Mouse (Mus musculus): Measurements from ENCODE around the gene Megf11. TPM values are rescaled to one million over a fixed set of nuclear protein-coding genes. Genes with fewer than 3 reads are reported as not detected.

The Megf11 gene
- polyA plus RNA-seq, 1 experiment = not detected

DNA sequence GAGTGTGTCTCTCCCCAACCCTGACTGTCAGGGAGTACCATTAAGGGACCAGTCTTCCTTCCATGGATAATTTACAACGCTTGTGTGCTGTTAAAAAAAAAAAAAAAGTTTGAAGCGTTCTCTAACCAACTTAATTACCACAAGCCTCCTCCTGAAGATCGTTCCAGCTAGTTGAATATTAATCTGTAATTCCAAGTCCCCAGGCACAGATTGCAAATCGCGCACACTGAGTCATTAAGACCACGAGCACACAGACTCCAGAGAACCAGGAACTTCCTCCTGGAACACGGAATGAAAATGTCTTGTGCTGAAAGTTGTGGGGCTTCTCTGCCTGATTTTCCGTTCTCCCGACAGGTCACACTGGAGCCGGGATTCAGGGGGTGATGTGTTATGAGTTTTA, 234.0 kb downstream of the Megf11 start:
- Histone ChIP-seq H3K36me3 (replicated peaks; ENCODE audit: low read length) (no peaks in the 10 kb centered on the region), H3K9me3 (no peaks in the 10 kb centered on the region), H3K4me1 (no peaks in the 10 kb centered on the region), H3K27me3 (replicated peaks) (peaks cover 59% of the 10 kb centered on the region), H3K4me3 (replicated peaks) (no peak overlapping the region)
- no peak for TF ChIP-seq GATA1 (IDR thresholded peaks at IDR 0.05; ENCODE audit: borderline replicate concordance, low read length)
- TF ChIP-seq FLI1 (IDR thresholded peaks at IDR 0.05; ENCODE audit: low read length) = no peak

DNA sequence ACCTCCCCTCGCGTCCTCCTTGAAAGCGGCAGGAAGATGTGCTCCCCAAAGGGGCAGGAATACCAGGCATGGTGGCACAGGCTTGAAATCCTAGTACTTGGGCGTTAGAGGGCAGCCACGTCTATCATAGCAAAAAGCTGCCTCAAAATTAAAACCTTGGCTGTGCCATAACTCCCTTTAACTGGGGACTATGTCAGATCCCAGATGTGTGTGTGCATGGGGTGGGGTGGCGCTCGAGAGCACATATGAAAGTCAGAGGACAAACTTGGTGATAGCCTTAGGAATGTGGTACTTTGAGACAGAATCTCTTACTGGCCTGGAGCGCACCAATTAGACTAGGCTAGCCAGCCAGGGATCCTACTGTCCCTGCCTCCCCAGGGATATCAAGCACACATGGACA, 235.2 kb downstream of the Megf11 start:
- TF ChIP-seq GATA1 (IDR thresholded peaks at IDR 0.05; ENCODE audit: borderline replicate concordance, low read length) (no peak), FLI1 (IDR thresholded peaks at IDR 0.05; ENCODE audit: low read length) (no peak)
- H3K4me1 ChIP-seq = no peaks in the 10 kb centered on the region
- no peaks in the 10 kb centered on the region for H3K36me3 ChIP-seq (replicated peaks; ENCODE audit: low read length)
- H3K4me3 ChIP-seq (replicated peaks) = no peak overlapping the region
- H3K27me3 ChIP-seq (replicated peaks) = peaks cover 52% of the 10 kb centered on the region
- H3K9me3 ChIP-seq = no peaks in the 10 kb centered on the region

DNA sequence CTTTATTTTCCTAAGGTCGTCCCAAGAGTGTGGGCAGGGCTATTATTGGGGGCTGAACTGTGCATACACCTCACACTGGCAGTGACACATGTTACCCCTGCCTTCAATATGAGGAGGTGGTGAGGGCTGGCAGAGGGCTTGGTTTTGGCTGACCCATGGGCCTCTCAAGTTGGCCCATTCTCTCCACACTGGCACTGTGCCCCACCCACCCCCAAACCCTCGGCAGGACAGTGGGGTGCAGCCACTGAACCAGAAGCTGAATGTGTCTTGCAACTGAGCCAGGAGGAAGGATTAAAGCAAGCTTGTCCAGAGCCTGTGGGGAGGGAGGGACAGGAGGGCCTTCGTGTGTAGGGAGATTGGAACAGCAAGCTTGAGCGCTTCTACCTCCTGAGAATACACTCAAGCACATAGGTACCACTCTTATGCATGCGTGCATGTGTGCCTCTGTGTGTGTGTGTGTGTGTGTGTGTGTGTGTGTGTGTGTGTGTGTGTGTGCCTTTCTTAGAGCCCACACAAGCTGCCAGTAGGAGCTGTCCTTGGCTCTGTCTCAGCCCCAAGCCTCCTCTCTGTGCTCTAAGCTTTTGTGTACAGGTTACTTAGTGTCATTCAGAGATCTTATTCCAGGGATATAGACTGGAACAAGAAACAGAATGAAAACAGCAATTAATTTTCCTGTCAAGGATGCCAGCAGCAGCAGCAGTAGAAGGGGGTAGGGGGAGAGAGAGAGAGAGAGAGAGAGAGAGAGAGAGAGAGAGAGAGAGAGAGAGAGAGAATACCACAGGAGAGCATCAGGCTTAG, 236.3 kb downstream of the Megf11 start:
- no peak overlapping the region for H3K4me3 ChIP-seq (replicated peaks)
- H3K4me1 ChIP-seq = no peaks in the 10 kb centered on the region
- H3K9me3 ChIP-seq = no peaks in the 10 kb centered on the region
- TF ChIP-seq GATA1 (IDR thresholded peaks at IDR 0.05; ENCODE audit: borderline replicate concordance, low read length) (no peak), FLI1 (IDR thresholded peaks at IDR 0.05; ENCODE audit: low read length) (no peak)
- H3K27me3 ChIP-seq (replicated peaks) = peaks cover 50% of the 10 kb centered on the region
- H3K36me3 ChIP-seq (replicated peaks; ENCODE audit: low read length) = no peaks in the 10 kb centered on the region

DNA sequence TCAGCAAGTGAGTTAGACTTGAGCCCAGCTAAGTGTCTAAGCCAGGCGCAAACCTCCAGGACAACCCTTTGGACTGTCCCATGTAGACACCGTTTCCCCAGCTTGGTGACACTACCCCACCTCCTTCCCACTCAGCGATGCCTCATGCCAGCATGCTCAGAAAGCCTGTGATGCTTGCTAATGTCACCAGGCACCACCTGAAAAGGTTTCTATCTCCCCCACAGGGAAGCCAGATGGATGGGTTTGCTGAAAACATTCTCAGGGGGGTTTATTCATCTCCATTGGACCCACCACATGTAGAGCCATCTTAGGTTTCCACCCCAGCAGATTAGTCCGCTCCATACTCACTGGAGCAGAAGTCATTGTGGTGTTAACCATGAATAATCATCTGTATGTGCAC, 237.9 kb downstream of the Megf11 start:
- Histone ChIP-seq H3K36me3 (replicated peaks; ENCODE audit: low read length) (no peaks in the 10 kb centered on the region), H3K9me3 (no peaks in the 10 kb centered on the region), H3K4me1 (no peaks in the 10 kb centered on the region), H3K27me3 (replicated peaks) (peaks cover 48% of the 10 kb centered on the region), H3K4me3 (replicated peaks) (no peak overlapping the region)
- no peak for TF ChIP-seq GATA1 (IDR thresholded peaks at IDR 0.05; ENCODE audit: borderline replicate concordance, low read length)
- no peak for TF ChIP-seq FLI1 (IDR thresholded peaks at IDR 0.05; ENCODE audit: low read length)

DNA sequence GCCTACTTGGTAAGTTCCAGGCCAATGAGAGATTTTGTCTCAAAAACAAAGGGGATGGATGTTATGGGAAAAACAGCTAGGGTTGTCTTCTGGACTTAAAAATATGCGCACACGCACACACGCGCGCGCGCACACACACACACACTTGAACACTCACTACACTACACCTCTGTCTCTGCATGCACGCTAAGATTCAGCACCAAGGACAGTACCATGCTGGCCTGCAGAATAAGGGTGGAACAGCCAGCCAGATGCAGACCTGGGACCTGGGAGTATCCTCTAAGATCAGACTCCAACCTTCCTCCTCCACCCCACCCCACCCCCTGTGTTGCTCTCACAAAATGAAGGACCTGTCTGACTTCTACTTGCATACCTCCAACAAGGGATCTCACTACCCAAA, 239.1 kb downstream of the Megf11 start:
- no peaks in the 10 kb centered on the region for H3K4me1 ChIP-seq
- H3K9me3 ChIP-seq = no peaks in the 10 kb centered on the region
- H3K36me3 ChIP-seq (replicated peaks; ENCODE audit: low read length) = no peaks in the 10 kb centered on the region
- H3K27me3 ChIP-seq (replicated peaks) = peaks cover 50% of the 10 kb centered on the region
- no peak overlapping the region for H3K4me3 ChIP-seq (replicated peaks)
- TF ChIP-seq GATA1 (IDR thresholded peaks at IDR 0.05; ENCODE audit: borderline replicate concordance, low read length) (no peak), FLI1 (IDR thresholded peaks at IDR 0.05; ENCODE audit: low read length) (no peak)

DNA sequence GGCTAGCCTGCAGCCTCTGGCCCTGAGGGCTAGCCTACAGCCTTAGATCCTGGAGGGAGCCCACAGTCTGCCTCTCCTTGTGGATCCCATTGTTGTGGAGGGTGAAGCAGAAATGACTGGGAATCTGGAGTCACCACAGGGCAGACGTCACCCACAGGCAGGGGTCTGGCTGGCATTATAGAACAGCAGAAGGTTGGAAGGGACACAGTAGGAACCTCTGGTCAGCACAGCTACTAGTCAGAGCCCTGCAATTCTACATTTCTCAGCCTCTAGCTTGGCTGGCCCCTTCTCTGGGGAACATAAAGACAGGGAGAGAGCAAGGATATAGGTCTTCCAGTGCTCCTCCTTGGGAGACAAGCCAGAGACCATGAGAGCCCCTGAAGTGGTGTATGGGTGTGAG, 244.4 kb downstream of the Megf11 start:
- Histone ChIP-seq H3K27me3 (replicated peaks) (peaks cover 45% of the 10 kb centered on the region), H3K9me3 (no peaks in the 10 kb centered on the region), H3K4me3 (replicated peaks) (no peak overlapping the region), H3K4me1 (no peaks in the 10 kb centered on the region), H3K36me3 (replicated peaks; ENCODE audit: low read length) (no peaks in the 10 kb centered on the region)
- TF ChIP-seq GATA1 (IDR thresholded peaks at IDR 0.05; ENCODE audit: borderline replicate concordance, low read length) (no peak), FLI1 (IDR thresholded peaks at IDR 0.05; ENCODE audit: low read length) (no peak)

DNA sequence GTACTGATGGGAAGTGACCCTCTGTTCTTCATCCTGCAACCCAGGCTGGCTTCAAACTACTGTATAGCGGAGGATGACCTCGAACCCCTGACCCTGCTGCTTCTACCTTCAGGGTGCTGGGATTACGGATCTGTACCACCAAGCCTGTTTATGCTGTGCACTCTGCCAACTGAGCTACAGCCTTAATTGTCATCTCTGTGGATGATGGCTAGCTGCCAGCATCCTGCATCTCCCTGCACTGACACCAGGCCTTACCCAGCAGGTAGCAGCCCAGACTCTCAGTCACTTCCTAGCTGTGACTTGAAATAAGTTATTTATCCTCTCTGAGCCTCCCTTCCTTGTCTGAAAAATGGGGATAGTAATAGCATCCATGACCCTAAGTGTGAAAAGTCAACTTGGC, 247.7 kb downstream of the Megf11 start:
- H3K9me3 ChIP-seq = no peaks in the 10 kb centered on the region
- H3K27me3 ChIP-seq (replicated peaks) = peaks cover 61% of the 10 kb centered on the region
- no peak for TF ChIP-seq FLI1 (IDR thresholded peaks at IDR 0.05; ENCODE audit: low read length)
- TF ChIP-seq GATA1 (IDR thresholded peaks at IDR 0.05; ENCODE audit: borderline replicate concordance, low read length) = no peak
- H3K36me3 ChIP-seq (replicated peaks; ENCODE audit: low read length) = no peaks in the 10 kb centered on the region
- peaks cover 2% of the 10 kb centered on the region; the same call in 1 of the 2 replicates for H3K4me1 ChIP-seq
- H3K4me3 ChIP-seq (replicated peaks) = no peak overlapping the region

DNA sequence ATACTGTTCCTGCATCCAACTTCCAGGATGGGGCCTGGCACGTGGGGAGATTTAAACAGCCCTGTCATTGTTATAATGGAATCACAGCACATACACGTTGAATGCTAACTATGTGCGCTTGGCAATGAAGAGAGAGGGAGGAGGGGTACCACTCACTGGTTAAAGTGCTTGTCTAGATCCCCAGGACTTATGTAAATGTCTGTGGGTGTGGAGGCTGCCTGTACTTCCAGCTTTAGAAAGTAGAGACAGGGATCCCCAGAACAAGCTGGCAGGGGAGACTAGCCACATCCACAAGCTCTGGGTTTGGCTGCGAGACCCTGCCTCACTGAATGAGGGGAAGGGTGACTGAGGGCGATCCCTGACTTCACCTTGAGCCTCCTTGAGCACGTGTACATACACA, 250.7 kb downstream of the Megf11 start:
- Histone ChIP-seq H3K9me3 (no peaks in the 10 kb centered on the region), H3K4me1 (peaks cover 4% of the 10 kb centered on the region; the same call in 1 of the 2 replicates), H3K4me3 (replicated peaks) (no peak overlapping the region), H3K36me3 (replicated peaks; ENCODE audit: low read length) (no peaks in the 10 kb centered on the region), H3K27me3 (replicated peaks) (peaks cover 69% of the 10 kb centered on the region)
- TF ChIP-seq GATA1 (IDR thresholded peaks at IDR 0.05; ENCODE audit: borderline replicate concordance, low read length) (no peak), FLI1 (IDR thresholded peaks at IDR 0.05; ENCODE audit: low read length) (no peak)

DNA sequence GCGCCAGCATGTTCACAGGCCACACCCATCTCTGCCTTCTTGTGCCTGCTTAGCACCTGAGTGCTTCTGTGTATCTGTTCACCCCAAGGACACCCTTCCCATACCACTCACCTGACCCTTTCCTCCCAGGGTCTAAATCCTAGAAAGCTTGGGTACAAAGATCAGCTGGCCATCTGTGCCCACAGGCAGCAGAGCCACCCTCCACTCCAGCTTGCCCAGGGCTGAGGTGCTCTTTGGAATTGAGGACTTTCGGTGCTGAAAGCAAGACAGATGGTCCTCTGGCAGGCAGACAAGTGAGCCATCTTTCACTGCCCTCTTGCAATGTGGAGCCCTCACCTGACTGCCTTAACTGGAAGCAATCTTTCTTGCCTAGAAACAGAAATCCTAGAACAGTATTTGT, 251.5 kb downstream of the Megf11 start:
- Histone ChIP-seq H3K4me3 (replicated peaks) (no peak overlapping the region), H3K27me3 (replicated peaks) (peaks cover 73% of the 10 kb centered on the region), H3K36me3 (replicated peaks; ENCODE audit: low read length) (no peaks in the 10 kb centered on the region), H3K4me1 (peaks cover 4% of the 10 kb centered on the region; the same call in 1 of the 2 replicates), H3K9me3 (no peaks in the 10 kb centered on the region)
- TF ChIP-seq GATA1 (IDR thresholded peaks at IDR 0.05; ENCODE audit: borderline replicate concordance, low read length) (no peak), FLI1 (IDR thresholded peaks at IDR 0.05; ENCODE audit: low read length) (no peak)

DNA sequence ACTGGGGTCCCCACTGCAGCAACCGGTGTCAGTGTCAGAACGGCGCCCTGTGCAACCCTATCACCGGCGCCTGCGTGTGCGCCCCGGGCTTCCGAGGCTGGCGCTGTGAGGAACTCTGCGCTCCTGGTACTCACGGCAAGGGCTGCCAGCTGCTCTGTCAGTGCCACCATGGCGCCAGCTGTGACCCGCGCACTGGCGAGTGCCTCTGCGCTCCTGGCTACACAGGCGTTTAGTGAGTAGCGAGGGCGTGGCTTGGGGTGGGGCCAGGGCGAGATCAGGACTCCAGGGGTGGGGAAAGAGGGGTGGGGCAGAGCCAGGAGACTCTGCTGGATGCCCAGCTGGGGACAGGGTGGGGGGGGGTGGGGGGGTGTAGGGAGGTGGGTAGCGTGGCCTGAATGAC, 252.8 kb downstream of the Megf11 start:
- Histone ChIP-seq H3K4me3 (replicated peaks) (peak overlapping the region; percentile 71), H3K27me3 (replicated peaks) (peaks cover 76% of the 10 kb centered on the region)
- TF ChIP-seq GATA1 (IDR thresholded peaks at IDR 0.05; ENCODE audit: borderline replicate concordance, low read length) (no peak), FLI1 (IDR thresholded peaks at IDR 0.05; ENCODE audit: low read length) (no peak)

More for the DNA sequence above, 252.8 kb downstream of the Megf11 start:
- Histone ChIP-seq H3K4me1 (peaks cover 10% of the 10 kb centered on the region; the same call in 1 of the 2 replicates), H3K9me3 (no peaks in the 10 kb centered on the region), H3K36me3 (replicated peaks; ENCODE audit: low read length) (no peaks in the 10 kb centered on the region)

Data from megakaryocyte, embryonic 14.5 days (primary cell).